Mouse (Mus musculus) forebrain, postnatal 0 days (tissue): ENCODE data around the gene Rora. TPM values are rescaled to one million over a fixed set of nuclear protein-coding genes. Genes with fewer than 3 reads are reported as not detected.
A peak's percentile ranks its signal among the peaks of the same experiment; 100 is the strongest.

Experiments used
- ATAC-seq: fragments of 200-750 bp; cut with Nextera tagmentation; 2 replicates; pipeline ENCODE4 v1.8.0; 2017; ENCODE audit warnings: mild to moderate bottlenecking, moderate library complexity
- DNase-seq: peaks from one replicate; pipeline ENCODE4 v3.0.0-alpha.2; 2015
- H3K27ac ChIP-seq: fragments of 300-500 bp; sonication (generic); 2 replicates; pipeline ENCODE4 v1.5.1; 2014; ENCODE audit warnings: low read depth, mild to moderate bottlenecking, antibody characterized with exemption, low read length, moderate library complexity, mixed read lengths
- H3K27me3 ChIP-seq: fragments of 300-500 bp; sonication (generic); 2 replicates; pipeline ENCODE4 v1.6.1; 2014; ENCODE audit warnings: mild to moderate bottlenecking, low read length, mixed read lengths; ENCODE audit not compliant: insufficient read depth
- H3K36me3 ChIP-seq: fragments of 300-500 bp; sonication (generic); 2 replicates; pipeline ENCODE4 v1.6.1; 2014; ENCODE audit warnings: mild to moderate bottlenecking, moderate library complexity; ENCODE audit not compliant: insufficient read depth
- H3K4me1 ChIP-seq: fragments of 300-500 bp; sonication (generic); 2 replicates; pipeline ENCODE4 v1.6.1; 2014; ENCODE audit warnings: antibody characterized with exemption; ENCODE audit not compliant: insufficient read depth
- H3K4me2 ChIP-seq: fragments of 300-500 bp; sonication (generic); 2 replicates; pipeline ENCODE4 v1.6.1; 2014; ENCODE audit warnings: low read depth, mild to moderate bottlenecking, moderate library complexity
- H3K4me3 ChIP-seq: fragments of 300-500 bp; sonication (generic); 2 replicates; pipeline ENCODE4 v1.5.1; 2014; ENCODE audit warnings: low read depth, low read length, mixed read lengths
- H3K9ac ChIP-seq: fragments of 300-500 bp; sonication (generic); 2 replicates; pipeline ENCODE4 v1.6.1; 2014; ENCODE audit warnings: mild to moderate bottlenecking
- H3K9me3 ChIP-seq: fragments of 300-500 bp; sonication (generic); 2 replicates; pipeline ENCODE4 v1.6.1; 2016; ENCODE audit warnings: low read length
- CTCF ChIP-seq: sonication (generic); IDR thresholded peaks from 2 replicates; pipeline ENCODE4 v1.5.1; 2016; ENCODE audit warnings: antibody characterized with exemption, control low read depth, low read depth
- WGBS: fragments of 180-500 bp; shearing (Covaris S2); extraction: QIAGEN DNeasy Blood & Tissue Kit; methylation state at CpG from one replicate; pipeline ENCODE4 v1.1.7; 2014; 5-methylcytosine and 5-hydroxymethylcytosine counted together
- polyA plus RNA-seq: library from polyadenylated mRNA; unstranded; fragments of >200 nt; fragmentation: Nextera tagmentation; extraction: Ambion mirVana; gene quantifications from 2 replicates; pipeline ENCODE4 v1.2.1, GENCODE M21; 2015
- total RNA-seq: library from RNA; depleted of rRNA; stranded (reverse); fragments of >200 nt; gene quantifications from 2 replicates; pipeline ENCODE4 v1.2.3, GENCODE M21; 2014

Rora gene
- total and polyA plus RNA-seq, 2 experiments from 2014 or later = 9.8 to 23.9 TPM

- peak; percentile 75 for ATAC-seq
Measured at GRCm38 (mm10) chr9:68641123-68641522, 12.5 kb upstream of the Rora start.

GRCm38 (mm10) chr9:68648061-68648460 is 5.5 kb upstream of the Rora start:
- Histone ChIP-seq H3K9ac (no peak overlapping the region), H3K36me3 (no peaks in the 10 kb centered on the region), H3K4me2 (no peak overlapping the region), H3K4me3 (no peak overlapping the region), H3K9me3 (no peaks in the 10 kb centered on the region), H3K27ac (no peak overlapping the region), H3K27me3 (no peaks in the 10 kb centered on the region; the same call in 1 of the 2 replicates), H3K4me1 (no peaks in the 10 kb centered on the region)
- no peak for DNase-seq
- no peak for ATAC-seq
- no peak for TF ChIP-seq CTCF
- 81% methylated on average over 3 of the region's 3 CpGs for WGBS

More at GRCm38 (mm10) chr9:68641123-68641522, 12.5 kb upstream of the Rora start:
- Histone ChIP-seq H3K4me1 (no peaks in the 10 kb centered on the region), H3K36me3 (no peaks in the 10 kb centered on the region), H3K4me2 (no peak overlapping the region), H3K9me3 (no peaks in the 10 kb centered on the region), H3K9ac (no peak overlapping the region), H3K4me3 (no peak overlapping the region), H3K27ac (no peak overlapping the region), H3K27me3 (no peaks in the 10 kb centered on the region)
- 50% methylated on average over 3 of the region's 3 CpGs for WGBS
- no peak for TF ChIP-seq CTCF
- peak; percentile 24 for DNase-seq

DNA sequence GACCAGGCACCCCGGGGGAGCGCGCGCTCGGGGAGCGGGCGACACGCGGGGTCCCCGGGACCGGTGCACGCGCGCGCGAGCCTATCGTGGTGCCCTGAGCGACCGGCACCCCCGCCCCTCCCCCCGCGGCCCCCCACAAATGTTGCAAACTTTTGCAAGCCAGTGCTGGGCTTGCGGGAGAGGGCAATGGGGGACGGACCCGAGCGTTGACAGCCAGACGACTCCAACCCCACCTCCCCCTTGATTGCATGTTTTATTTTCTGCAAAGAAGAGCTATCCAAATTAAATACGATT is 400 bp downstream of the Rora start:
- 0 out of 2 replicates have a peak, but pooled peaks cover 10% of the 10 kb centered on the region for H3K4me1 ChIP-seq
- WGBS = 1% methylated on average over 28 of the region's 28 CpGs
- no peaks in the 10 kb centered on the region for H3K36me3 ChIP-seq
- peak overlapping the region; percentile 89 for H3K27ac ChIP-seq
- TF ChIP-seq CTCF = no peak
- H3K4me2 ChIP-seq = peak overlapping the region; percentile 96
- peaks cover 2% of the 10 kb centered on the region; the same call in 1 of the 2 replicates for H3K27me3 ChIP-seq
- no peaks in the 10 kb centered on the region for H3K9me3 ChIP-seq
- peak overlapping the region; percentile 88 for H3K4me3 ChIP-seq
- ATAC-seq (peak; percentile 23), DNase-seq (no peak)
- peak overlapping the region; percentile 70 for H3K9ac ChIP-seq

DNA sequence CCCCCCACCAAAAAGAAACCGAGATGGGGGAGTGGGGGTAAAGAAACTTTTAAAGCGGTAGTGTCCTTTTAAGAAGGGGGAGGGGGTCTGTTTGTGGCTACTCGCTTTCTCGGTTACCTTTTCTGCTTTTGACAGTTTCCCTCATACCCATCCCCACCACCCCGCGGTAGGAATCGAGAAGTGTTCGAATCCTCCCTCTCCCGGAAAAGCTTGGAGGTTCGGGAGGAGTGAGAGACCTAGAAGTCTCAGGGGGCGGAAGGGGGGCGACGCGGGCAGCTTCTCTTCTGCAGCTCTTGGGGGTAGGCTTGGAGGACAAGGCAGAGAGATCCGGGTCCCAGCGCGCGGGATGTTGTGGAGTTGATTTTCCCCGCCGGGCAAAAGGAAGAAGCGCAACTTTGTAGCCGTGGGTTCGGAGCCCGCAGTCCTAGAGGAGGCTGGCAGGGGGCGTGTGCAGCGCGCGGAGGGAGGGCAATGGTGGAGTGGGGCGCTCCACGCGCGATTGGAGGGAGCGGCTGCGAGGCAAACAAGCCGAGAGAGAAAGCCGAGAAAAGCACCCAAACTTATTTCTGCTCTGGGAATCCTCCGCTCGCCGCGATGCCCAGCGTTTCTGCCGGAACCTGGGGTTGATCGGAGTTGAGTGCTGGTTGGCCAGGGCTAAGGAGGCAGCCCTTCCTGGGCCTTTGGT is 889 bp downstream of the Rora start:
- TF ChIP-seq CTCF = peak; percentile 50; the same call in 1 of the 2 replicates
- ATAC-seq = peak; percentile 36

GRCm38 (mm10) chr9:68655018-68656005 is 1.7 kb downstream of the Rora start:
- Histone ChIP-seq H3K4me2 (peak overlapping the region; percentile 96), H3K9ac (peak overlapping the region; percentile 70), H3K4me3 (peak overlapping the region; percentile 88), H3K27ac (no peak overlapping the region), H3K36me3 (no peaks in the 10 kb centered on the region), H3K27me3 (peaks cover 2% of the 10 kb centered on the region; the same call in 1 of the 2 replicates), H3K9me3 (no peaks in the 10 kb centered on the region), H3K4me1 (0 out of 2 replicates have a peak, but pooled peaks cover 10% of the 10 kb centered on the region)
- DNase-seq (peak; percentile 16), ATAC-seq (no peak)
- TF ChIP-seq CTCF = no peak
- under 1% methylated on average over 31 of the region's 31 CpGs for WGBS

More for the DNA sequence above, 889 bp downstream of the Rora start:
- Histone ChIP-seq H3K4me2 (peak overlapping the region; percentile 96), H3K9me3 (no peaks in the 10 kb centered on the region), H3K9ac (peak overlapping the region; percentile 70), H3K4me1 (0 out of 2 replicates have a peak, but pooled peaks cover 10% of the 10 kb centered on the region), H3K27me3 (peaks cover 2% of the 10 kb centered on the region; the same call in 1 of the 2 replicates), H3K4me3 (peak overlapping the region; percentile 88), H3K27ac (peak overlapping the region; percentile 89; the same call in 1 of the 2 replicates), H3K36me3 (no peaks in the 10 kb centered on the region)
- under 1% methylated on average over 43 of the region's 43 CpGs for WGBS
- DNase-seq = peak; percentile 58

- peak overlapping the region; percentile 96 for H3K4me2 ChIP-seq
- TF ChIP-seq CTCF = no peak
- no peak overlapping the region for H3K27ac ChIP-seq
- no peak overlapping the region for H3K9ac ChIP-seq
- no peak for DNase-seq
- peak overlapping the region; percentile 88 for H3K4me3 ChIP-seq
- 48% methylated on average over 5 of the region's 5 CpGs for WGBS
- no peak for ATAC-seq
- peaks cover 2% of the 10 kb centered on the region; the same call in 1 of the 2 replicates for H3K27me3 ChIP-seq
- 0 out of 2 replicates have a peak, but pooled peaks cover 10% of the 10 kb centered on the region for H3K4me1 ChIP-seq
- no peaks in the 10 kb centered on the region for H3K36me3 ChIP-seq
- H3K9me3 ChIP-seq = no peaks in the 10 kb centered on the region
Measured at GRCm38 (mm10) chr9:68656076-68656795, 2.6 kb downstream of the Rora start.
